Mouse (Mus musculus): ENCODE measurements at regions not wholly inside any gene's neighbourhood (a gene's known extent, or its start where the extent isn't known, plus 50 kb on each side); places are given as distances from the start of the nearest gene placed in this dataset.

GRCm38 (mm10) chr11:52552860-52553259, 156.6 kb downstream of the 9530068E07Rik start:
- no peak for DNase-seq

- no peak for DNase-seq
Measured at GRCm38 (mm10) chr11:52557836-52558235, 161.6 kb downstream of the 9530068E07Rik start.

- DNase-seq: no peak
Measured at GRCm38 (mm10) chr11:52558782-52559181, 162.6 kb downstream of the 9530068E07Rik start.

- peak; percentile 44 for DNase-seq
Measured at GRCm38 (mm10) chr11:52561281-52561680, 165.1 kb downstream of the 9530068E07Rik start.

- DNase-seq: peak; percentile 49
Measured at GRCm38 (mm10) chr11:52565457-52565856, 169.2 kb downstream of the 9530068E07Rik start.

- DNase-seq: no peak
Measured at GRCm38 (mm10) chr11:52566026-52566425, 169.8 kb downstream of the 9530068E07Rik start.

GRCm38 (mm10) chr11:52567945-52568687, 171.9 kb downstream of the 9530068E07Rik start:
- DNase-seq: no peak

- DNase-seq: no peak
Measured at GRCm38 (mm10) chr11:52568794-52569193, 172.6 kb downstream of the 9530068E07Rik start.

GRCm38 (mm10) chr11:52569759-52570158, 173.5 kb downstream of the 9530068E07Rik start:
- no peak for DNase-seq

- DNase-seq: peak; percentile 10
Measured at GRCm38 (mm10) chr11:52578471-52578870, 182.2 kb downstream of the 9530068E07Rik start.

GRCm38 (mm10) chr11:52579764-52580377, 183.6 kb downstream of the 9530068E07Rik start:
- no peak for DNase-seq

- DNase-seq: no peak
Measured at GRCm38 (mm10) chr11:52591596-52592180, 172.7 kb upstream of the Fstl4 start.

GRCm38 (mm10) chr11:52594092-52594491, 170.3 kb upstream of the Fstl4 start:
- DNase-seq: no peak

GRCm38 (mm10) chr11:52601196-52601595, 163.2 kb upstream of the Fstl4 start:
- DNase-seq: no peak

- no peak for DNase-seq
Measured at GRCm38 (mm10) chr11:52602061-52602561, 162.3 kb upstream of the Fstl4 start.

- DNase-seq: no peak
Measured at GRCm38 (mm10) chr11:52602796-52603195, 161.6 kb upstream of the Fstl4 start.

GRCm38 (mm10) chr11:52610681-52611165, 153.7 kb upstream of the Fstl4 start:
- DNase-seq: no peak

GRCm38 (mm10) chr11:52615622-52616021, 148.8 kb upstream of the Fstl4 start:
- no peak for DNase-seq

- no peak for DNase-seq
Measured at GRCm38 (mm10) chr11:52618646-52619045, 145.8 kb upstream of the Fstl4 start.

- DNase-seq: no peak
Measured at GRCm38 (mm10) chr11:52622861-52623260, 141.6 kb upstream of the Fstl4 start.

GRCm38 (mm10) chr11:52628875-52629274, 135.6 kb upstream of the Fstl4 start:
- peak; percentile 29 for DNase-seq

- DNase-seq: no peak
Measured at GRCm38 (mm10) chr11:52629776-52630175, 134.7 kb upstream of the Fstl4 start.

- DNase-seq: no peak
Measured at GRCm38 (mm10) chr11:52631579-52631978, 132.9 kb upstream of the Fstl4 start.

- DNase-seq: no peak
Measured at GRCm38 (mm10) chr11:52634189-52634588, 130.2 kb upstream of the Fstl4 start.

Data from kidney, postnatal 10 days (tissue).